Mouse (Mus musculus) liver, postnatal 0 days (tissue): ENCODE measurements around the gene Card6.

Experiments used
- CTCF ChIP-seq: sonication (generic); IDR thresholded peaks from 2 replicates; pipeline ENCODE4 v1.5.1; 2016; ENCODE audit warnings: antibody characterized with exemption, low read depth
- EP300 ChIP-seq: IDR thresholded peaks from 2 replicates; pipeline ENCODE4 v1.6.1; 2016; ENCODE audit warnings: antibody characterized with exemption, low read depth, mild to moderate bottlenecking

DNA sequence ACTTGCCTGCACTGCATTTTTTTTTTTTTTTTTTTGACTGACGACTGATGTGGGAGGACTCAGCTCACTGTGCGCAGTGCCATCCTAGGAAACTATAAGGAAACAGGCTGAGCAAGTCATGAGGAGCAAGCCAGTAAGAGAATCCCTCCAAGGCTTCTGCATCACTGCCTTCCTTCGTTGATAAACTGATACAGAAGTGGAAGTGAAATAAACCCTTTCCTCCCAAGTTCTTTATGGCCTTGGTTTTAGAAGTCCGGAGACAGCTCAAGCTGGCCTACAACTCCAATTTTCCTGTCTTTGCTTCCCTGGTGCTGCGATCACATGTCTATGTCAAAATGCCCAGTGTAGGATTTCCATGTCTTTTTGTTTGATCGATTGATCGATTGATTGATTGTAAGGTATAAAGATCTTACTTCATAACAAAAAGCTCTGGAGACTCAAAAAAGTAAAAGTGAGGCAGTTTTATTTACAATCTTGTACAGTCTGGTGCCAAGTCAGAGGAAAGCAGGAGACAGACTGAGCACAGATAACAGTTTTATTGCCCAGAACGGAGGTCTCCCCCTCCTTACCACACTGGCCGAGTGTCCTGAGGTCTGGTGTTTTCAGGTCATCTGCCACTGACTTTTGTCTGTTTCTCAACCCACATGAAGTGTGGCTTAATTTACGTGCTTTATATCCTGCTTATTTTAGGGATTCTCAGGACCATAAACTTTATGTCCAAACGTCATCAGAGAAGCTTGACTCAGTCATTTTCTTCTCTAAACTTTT is 12.6 kb downstream of the Card6 start:
- TF ChIP-seq EP300 = no peak
- no peak for TF ChIP-seq CTCF
